Mouse (Mus musculus) kidney, embryonic 14.5 days (tissue): ENCODE measurements around the gene Trp63. TPM values are rescaled to one million over a fixed set of nuclear protein-coding genes. Genes with fewer than 3 reads are reported as not detected.

Experiments
- ATAC-seq: fragments of 200-750 bp; cut with Nextera tagmentation; 2 replicates; pipeline ENCODE4 v1.8.0; 2017; ENCODE audit warnings: moderate number of reproducible peaks, mild to moderate bottlenecking, moderate TSS enrichment, moderate library complexity; ENCODE audit not compliant: low FRiP score, low TSS enrichment
- H3K27ac ChIP-seq: fragments of 300-500 bp; sonication (generic); 2 replicates; pipeline ENCODE4 v1.5.1; 2014; ENCODE audit warnings: low read depth, mild to moderate bottlenecking, low read length, moderate library complexity, mixed read lengths
- H3K27me3 ChIP-seq: fragments of 300-500 bp; sonication (generic); 2 replicates; pipeline ENCODE4 v1.6.1; 2014; ENCODE audit warnings: mild to moderate bottlenecking, low read length; ENCODE audit not compliant: control insufficient read depth, insufficient read depth
- H3K36me3 ChIP-seq: fragments of 300-500 bp; sonication (generic); 2 replicates; pipeline ENCODE4 v1.6.1; 2014; ENCODE audit warnings: low read length, mixed read lengths; ENCODE audit not compliant: control insufficient read depth, insufficient read depth
- H3K4me1 ChIP-seq: fragments of 300-500 bp; sonication (generic); 2 replicates; pipeline ENCODE4 v1.6.1; 2014; ENCODE audit warnings: low read length, mixed read lengths; ENCODE audit not compliant: control insufficient read depth, insufficient read depth
- H3K4me2 ChIP-seq: fragments of 300-500 bp; sonication (generic); replicated peaks from 2 replicates; pipeline ENCODE4 v1.6.1; 2014; ENCODE audit warnings: low read depth, mild to moderate bottlenecking, low read length
- H3K4me3 ChIP-seq: fragments of 300-500 bp; sonication (generic); 2 replicates; pipeline ENCODE4 v1.5.1; 2014; ENCODE audit warnings: mild to moderate bottlenecking, low read length
- H3K9ac ChIP-seq: fragments of 300-500 bp; sonication (generic); 2 replicates; pipeline ENCODE4 v1.6.1; 2014; ENCODE audit warnings: low read depth, mild to moderate bottlenecking, low read length, moderate library complexity
- H3K9me3 ChIP-seq: fragments of 300-500 bp; sonication (generic); 2 replicates; pipeline ENCODE4 v1.6.1; 2016; ENCODE audit warnings: low read length; ENCODE audit not compliant: control insufficient read depth
- WGBS: fragments of 180-500 bp; shearing (Covaris S2); extraction: QIAGEN DNeasy Blood & Tissue Kit; methylation state at CpG from one replicate; pipeline ENCODE4 v1.1.7; 2014; 5-methylcytosine and 5-hydroxymethylcytosine counted together
- polyA plus RNA-seq: library from polyadenylated mRNA; unstranded; fragments of >200 nt; fragmentation: Nextera tagmentation; extraction: Ambion mirVana; gene quantifications from 2 replicates; pipeline ENCODE4 v1.2.1, GENCODE M21; 2014

The Trp63 gene
- polyA plus RNA-seq, 1 experiment from 2014 or later = 0.83 TPM

GRCm38 (mm10) chr16:25701252-25701651 lies 17.7 kb downstream of the Trp63 start:
- no peak overlapping the region for H3K4me2 ChIP-seq
- H3K27ac ChIP-seq = no peak overlapping the region
- no peak overlapping the region for H3K9ac ChIP-seq
- ATAC-seq = no peak
- WGBS = 88% methylated on average over 2 of the region's 2 CpGs
- H3K36me3 ChIP-seq = no peaks in the 10 kb centered on the region
- H3K9me3 ChIP-seq = no peaks in the 10 kb centered on the region
- H3K4me3 ChIP-seq = no peak overlapping the region
- no peaks in the 10 kb centered on the region for H3K27me3 ChIP-seq
- no peaks in the 10 kb centered on the region for H3K4me1 ChIP-seq

DNA sequence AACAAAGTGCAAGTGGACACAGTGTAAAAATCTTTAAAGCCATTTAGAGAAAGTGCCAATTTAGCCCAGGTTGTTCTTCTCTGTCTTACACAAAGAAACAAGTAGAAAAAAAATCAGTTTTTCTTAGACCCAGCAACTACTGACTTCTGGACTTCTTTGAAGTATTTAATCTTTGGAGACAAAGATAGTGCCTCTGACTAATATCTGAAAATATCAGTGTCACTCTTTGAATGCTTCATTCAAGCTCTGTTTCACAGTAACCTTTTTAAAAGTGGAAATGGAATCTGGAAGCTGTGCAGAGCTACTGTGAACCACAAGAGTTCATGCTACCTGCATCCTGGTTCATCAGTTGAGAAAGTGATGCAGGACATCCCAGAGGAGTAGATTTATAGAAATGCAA lies 22.7 kb downstream of the Trp63 start:
- H3K9me3 ChIP-seq = 0 out of 2 replicates have a peak, but pooled peaks cover 2% of the 10 kb centered on the region
- H3K4me3 ChIP-seq = no peak overlapping the region
- H3K9ac ChIP-seq = no peak overlapping the region
- no peaks in the 10 kb centered on the region for H3K27me3 ChIP-seq
- H3K27ac ChIP-seq = no peak overlapping the region
- no peaks in the 10 kb centered on the region for H3K4me1 ChIP-seq
- no peak overlapping the region for H3K4me2 ChIP-seq
- no peaks in the 10 kb centered on the region for H3K36me3 ChIP-seq
- ATAC-seq = no peak

GRCm38 (mm10) chr16:25715790-25716189 lies 32.2 kb downstream of the Trp63 start:
- H3K9ac ChIP-seq = no peak overlapping the region
- H3K27ac ChIP-seq = no peak overlapping the region
- no peaks in the 10 kb centered on the region for H3K36me3 ChIP-seq
- no peaks in the 10 kb centered on the region for H3K27me3 ChIP-seq
- WGBS = 74% methylated on average over 3 of the region's 3 CpGs
- ATAC-seq = no peak
- H3K4me3 ChIP-seq = no peak overlapping the region
- no peak overlapping the region for H3K4me2 ChIP-seq
- 0 out of 2 replicates have a peak, but pooled peaks cover 2% of the 10 kb centered on the region for H3K9me3 ChIP-seq
- H3K4me1 ChIP-seq = no peaks in the 10 kb centered on the region

DNA sequence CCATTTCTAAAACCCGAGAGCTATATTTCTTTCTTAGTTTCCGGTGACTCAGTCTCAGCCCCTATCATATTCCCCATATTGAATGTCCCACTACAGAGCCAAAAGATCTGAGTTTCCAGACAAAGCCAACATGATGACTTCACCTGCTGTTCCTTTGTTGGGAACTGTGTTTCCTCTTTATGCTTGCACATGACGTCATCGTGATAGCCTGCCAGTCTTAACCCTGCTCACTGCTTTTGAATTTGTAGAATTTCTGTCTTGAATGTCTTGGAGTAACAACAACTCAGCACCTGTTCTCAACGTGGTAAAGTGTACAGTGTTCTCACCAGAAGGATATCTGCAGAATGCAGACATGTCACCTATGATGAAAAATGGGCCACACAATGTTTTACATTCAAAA lies 39.6 kb downstream of the Trp63 start:
- H3K9ac ChIP-seq = no peak overlapping the region
- H3K27ac ChIP-seq = no peak overlapping the region
- H3K36me3 ChIP-seq = no peaks in the 10 kb centered on the region
- no peaks in the 10 kb centered on the region for H3K27me3 ChIP-seq
- no peak overlapping the region for H3K4me2 ChIP-seq
- WGBS = 70% methylated on average over 5 of the region's 5 CpGs
- no peak for ATAC-seq
- H3K9me3 ChIP-seq = no peaks in the 10 kb centered on the region
- H3K4me3 ChIP-seq = no peak overlapping the region
- no peaks in the 10 kb centered on the region for H3K4me1 ChIP-seq

- Histone ChIP-seq H3K27ac (no peak overlapping the region), H3K9me3 (no peaks in the 10 kb centered on the region), H3K4me2 (no peak overlapping the region), H3K4me3 (no peak overlapping the region), H3K27me3 (no peaks in the 10 kb centered on the region), H3K9ac (no peak overlapping the region), H3K4me1 (no peaks in the 10 kb centered on the region), H3K36me3 (no peaks in the 10 kb centered on the region)
- ATAC-seq = no peak
- 94% methylated on average over 5 of the region's 5 CpGs for WGBS
These were observed 43.4 kb downstream of the Trp63 start for GRCm38 (mm10) chr16:25727001-25727400.

DNA sequence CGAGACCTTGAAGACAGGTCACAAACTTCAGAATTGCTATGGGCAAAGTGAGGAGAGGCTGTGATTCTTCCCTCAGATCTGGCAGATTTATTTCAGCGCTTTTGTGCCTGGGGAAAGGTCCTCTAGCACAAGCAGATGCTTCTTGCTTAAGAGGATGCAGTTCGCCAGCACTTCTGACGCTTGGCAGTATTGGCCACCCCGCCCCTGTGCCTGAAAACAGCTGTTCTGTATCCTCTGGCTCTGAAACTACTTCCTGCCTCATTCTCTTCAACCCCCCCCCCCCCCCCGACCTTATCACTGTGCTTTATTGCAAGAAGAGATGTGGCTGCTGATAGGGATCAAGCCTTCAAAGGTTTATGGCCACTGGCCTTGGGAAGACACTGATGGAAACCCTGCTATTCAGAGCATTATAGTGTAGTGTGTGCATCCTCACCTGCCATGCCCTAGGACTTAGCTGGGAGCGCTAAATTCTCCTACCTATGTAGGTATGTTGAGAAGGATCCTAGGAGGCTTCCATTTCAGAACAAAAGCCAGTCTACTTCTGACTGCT lies 44.5 kb downstream of the Trp63 start:
- Histone ChIP-seq H3K27me3 (no peaks in the 10 kb centered on the region), H3K4me3 (no peak overlapping the region), H3K27ac (no peak overlapping the region), H3K4me2 (no peak overlapping the region), H3K9me3 (no peaks in the 10 kb centered on the region), H3K9ac (no peak overlapping the region), H3K4me1 (no peaks in the 10 kb centered on the region), H3K36me3 (no peaks in the 10 kb centered on the region)
- peak; percentile 75 for ATAC-seq
- 29% methylated on average over 6 of the region's 7 CpGs for WGBS

- Histone ChIP-seq H3K9me3 (no peaks in the 10 kb centered on the region), H3K4me1 (no peaks in the 10 kb centered on the region), H3K9ac (no peak overlapping the region)
These were observed 53.3 kb downstream of the Trp63 start for GRCm38 (mm10) chr16:25736912-25737311.

DNA sequence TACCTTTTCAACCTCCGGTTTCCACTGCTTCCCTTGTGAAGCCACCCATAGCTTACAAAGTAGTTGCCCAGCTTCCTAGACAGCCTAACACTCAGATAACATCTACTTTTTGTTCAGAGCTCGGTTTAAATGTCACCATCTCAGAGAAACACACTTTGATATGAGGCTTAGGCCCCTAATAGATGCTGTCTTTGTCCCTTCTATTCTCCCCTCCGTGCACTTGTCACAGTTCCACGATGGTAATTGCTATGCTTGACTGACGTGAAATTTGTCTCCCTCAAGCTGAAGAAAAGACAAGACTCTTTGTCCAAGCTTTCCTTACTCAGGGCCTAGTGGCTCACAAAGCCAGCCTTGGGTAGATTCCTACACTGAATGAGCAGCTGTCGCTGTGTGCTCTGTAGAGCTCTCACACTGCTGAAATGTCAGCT lies 54.1 kb downstream of the Trp63 start:
- H3K9ac ChIP-seq = no peak overlapping the region
- H3K4me2 ChIP-seq = no peak overlapping the region
- H3K4me1 ChIP-seq = no peaks in the 10 kb centered on the region
- H3K4me3 ChIP-seq = no peak overlapping the region
- H3K27me3 ChIP-seq = no peaks in the 10 kb centered on the region
- no peak for ATAC-seq
- H3K9me3 ChIP-seq = no peaks in the 10 kb centered on the region
- WGBS = 58% methylated on average over 6 of the region's 6 CpGs
- no peak overlapping the region for H3K27ac ChIP-seq
- no peaks in the 10 kb centered on the region for H3K36me3 ChIP-seq

More at GRCm38 (mm10) chr16:25736912-25737311, 53.3 kb downstream of the Trp63 start:
- Histone ChIP-seq H3K36me3 (no peaks in the 10 kb centered on the region), H3K4me2 (no peak overlapping the region), H3K27ac (no peak overlapping the region), H3K4me3 (no peak overlapping the region), H3K27me3 (no peaks in the 10 kb centered on the region)
- no peak for ATAC-seq
- 78% methylated on average over 3 of the region's 3 CpGs for WGBS

DNA sequence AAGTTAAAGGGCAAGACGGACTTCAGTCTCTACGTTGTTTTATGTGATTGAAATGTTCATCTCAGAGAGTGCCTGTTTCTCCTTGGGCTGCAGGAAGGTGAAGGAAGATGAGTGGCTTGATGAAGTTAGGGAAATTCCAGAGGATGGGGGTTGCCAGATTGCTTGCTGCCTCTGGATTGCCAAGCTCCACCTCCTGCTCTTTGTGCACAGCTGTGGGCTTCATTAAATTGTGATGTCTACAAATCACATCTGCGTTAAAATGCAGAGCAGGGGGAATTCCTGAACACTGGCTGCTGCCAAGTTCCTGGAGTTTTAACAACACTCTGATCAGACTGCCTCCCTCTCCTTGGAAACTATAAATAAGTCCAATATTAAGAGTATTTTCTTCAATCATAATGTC lies 63.2 kb downstream of the Trp63 start:
- H3K27ac ChIP-seq = no peak overlapping the region
- H3K9me3 ChIP-seq = no peaks in the 10 kb centered on the region
- peak; percentile 90; the same call in 1 of the 2 replicates for ATAC-seq

More for the DNA sequence above, 63.2 kb downstream of the Trp63 start:
- 0 out of 2 replicates have a peak overlapping the region, but pooled peaks have one; percentile 1 for H3K4me2 ChIP-seq
- no peaks in the 10 kb centered on the region for H3K4me1 ChIP-seq
- 31% methylated on average over 3 of the region's 3 CpGs for WGBS
- H3K36me3 ChIP-seq = no peaks in the 10 kb centered on the region
- no peak overlapping the region for H3K9ac ChIP-seq
- H3K4me3 ChIP-seq = no peak overlapping the region
- no peaks in the 10 kb centered on the region for H3K27me3 ChIP-seq
